Mouse (Mus musculus) CH12.LX (cell line): ENCODE data around the gene Cfap45. TPM values are rescaled to one million over a fixed set of nuclear protein-coding genes. Genes with fewer than 3 reads are reported as not detected.
A peak's percentile ranks its signal among the peaks of the same experiment; 100 is the strongest.

Experiments used
- DNase-seq: peaks from one replicate; pipeline ENCODE4 v3.0.0-alpha.2; 2013; ENCODE audit errors: extremely low read depth
- H3K27ac ChIP-seq: 2 replicates; pipeline ENCODE4 v1.5.1; 2012; ENCODE audit warnings: low read depth, mild to moderate bottlenecking, control low read depth, moderate library complexity; ENCODE audit not compliant: insufficient read depth
- H3K27me3 ChIP-seq: replicated peaks from 2 replicates; pipeline ENCODE3; 2012; ENCODE audit warnings: inconsistent platforms
- H3K36me3 ChIP-seq, 2 experiments: replicated peaks in 1 of 2; 2 replicates each; pipeline versions ENCODE3 to v1.6.1; 2012; ENCODE audit warnings: inconsistent platforms in 1 of 2, low read length in 1 of 2, mild to moderate bottlenecking in 1 of 2, mixed read lengths in 1 of 2, moderate library complexity in 1 of 2; ENCODE audit not compliant: control insufficient read depth in 1 of 2, insufficient read depth in 1 of 2
- H3K4me1 ChIP-seq, 2 experiments: 2 replicates each; pipeline ENCODE4 v1.6.1; 2012; ENCODE audit warnings: inconsistent platforms in 1 of 2, moderate library complexity in 1 of 2; ENCODE audit not compliant: insufficient read depth in 2 of 2, control insufficient read depth in 1 of 2
- H3K4me2 ChIP-seq: 2 replicates; pipeline ENCODE4 v1.6.1; 2012; ENCODE audit warnings: low read depth, mild to moderate bottlenecking, control low read depth; ENCODE audit not compliant: poor library complexity, insufficient read depth, severe bottlenecking
- H3K4me3 ChIP-seq, 3 experiments: fragments of 150-350 bp in 1 of 3; sonication (generic) in 1 of 3; replicated peaks in 1 of 3; 2 replicates each; pipeline versions ENCODE3 to v1.5.1; 2011 to 2012; ENCODE audit warnings: low read depth in 2 of 3, low read length in 2 of 3, mild to moderate bottlenecking in 2 of 3, moderate library complexity in 2 of 3, control low read depth in 1 of 3, improper control_type of control experiment in 1 of 3, inconsistent platforms in 1 of 3, mixed read lengths in 1 of 3; ENCODE audit not compliant: poor library complexity in 1 of 3
- H3K79me2 ChIP-seq: replicated peaks from 2 replicates; pipeline ENCODE4 v1.6.1; 2012; ENCODE audit warnings: mild to moderate bottlenecking, moderate library complexity; ENCODE audit not compliant: control insufficient read depth, poor library complexity, insufficient read depth, severe bottlenecking; ENCODE audit errors: extremely low read depth
- H3K9ac ChIP-seq: 2 replicates; pipeline ENCODE4 v1.6.1; 2012; ENCODE audit warnings: low read depth, mild to moderate bottlenecking, control low read depth, moderate library complexity; ENCODE audit not compliant: insufficient read depth
- H3K9me3 ChIP-seq: replicated peaks from 2 replicates; pipeline ENCODE3; 2012; ENCODE audit warnings: low read length, inconsistent platforms, mixed read lengths
- CTCF ChIP-seq, 2 experiments: IDR thresholded peaks in 1 of 2; conservative IDR thresholded peaks in 1 of 2; 2 replicates each; pipeline ENCODE4 v1.5.1; 2011 to 2012; ENCODE audit warnings: low read depth in 2 of 2, low read length in 2 of 2, improper control_type of control experiment in 1 of 2, inconsistent platforms in 1 of 2, mild to moderate bottlenecking in 1 of 2, moderate library complexity in 1 of 2
- ELF1 ChIP-seq: IDR thresholded peaks from 2 replicates; pipeline ENCODE4 v1.6.1; 2014; ENCODE audit warnings: low read depth, mild to moderate bottlenecking, inconsistent platforms, low read length, improper control_type of control experiment
- ETS1 ChIP-seq: conservative IDR thresholded peaks from 2 replicates; pipeline ENCODE4 v1.6.1; 2012; ENCODE audit warnings: low read depth, mild to moderate bottlenecking, inconsistent platforms, low read length, improper control_type of control experiment, moderate library complexity
- IRF4 ChIP-seq: IDR thresholded peaks from 2 replicates; pipeline ENCODE4 v1.6.1; 2014; ENCODE audit warnings: low read depth, mild to moderate bottlenecking, inconsistent platforms, low read length, improper control_type of control experiment
- MAX ChIP-seq: IDR thresholded peaks from 2 replicates; pipeline ENCODE4 v1.6.1; 2011; ENCODE audit warnings: low read length, improper control_type of control experiment
- PAX5 ChIP-seq: IDR thresholded peaks from 2 replicates; pipeline ENCODE4 v1.6.1; 2012; ENCODE audit warnings: low read length, inconsistent platforms, mixed read lengths
- POLR2A ChIP-seq: IDR thresholded peaks from 2 replicates; pipeline ENCODE4 v1.6.1; 2011; ENCODE audit warnings: low read depth, mild to moderate bottlenecking, improper control_type of control experiment, low read length
- RAD21 ChIP-seq: IDR thresholded peaks from 2 replicates; pipeline ENCODE4 v1.6.1; 2011; ENCODE audit warnings: low read depth, mild to moderate bottlenecking, low read length, improper control_type of control experiment, moderate library complexity
- SIN3A ChIP-seq: IDR thresholded peaks from 2 replicates; pipeline ENCODE4 v1.6.1; 2012; ENCODE audit warnings: low read length, improper control_type of control experiment, inconsistent platforms
- SMC3 ChIP-seq: IDR thresholded peaks from 2 replicates; pipeline ENCODE4 v1.6.1; 2011; ENCODE audit warnings: low read depth, low read length, improper control_type of control experiment
- TBP ChIP-seq: conservative IDR thresholded peaks from 2 replicates; pipeline ENCODE4 v1.6.1; 2011; ENCODE audit warnings: low read depth, low read length, improper control_type of control experiment
- USF2 ChIP-seq: conservative IDR thresholded peaks from 2 replicates; pipeline ENCODE4 v1.6.1; 2011; ENCODE audit warnings: low read depth, low read length, improper control_type of control experiment
- ZNF384 ChIP-seq: IDR thresholded peaks from 2 replicates; pipeline ENCODE4 v1.6.1; 2012; ENCODE audit warnings: low read depth, low read length, improper control_type of control experiment, inconsistent platforms
- dilution Hi-C: fragments of 300-500 bp; cut with MboI; formaldehyde crosslinking; loops from 2 replicates; pipeline ENCODE4 v1.14.3; 2020; ENCODE audit warnings: low sequenced_read_pairs; ENCODE audit not compliant: extremely low pct_unique_long_range_greater_than_20kb, extremely low pct_ligation_motif_present
- in situ Hi-C: fragments of 300-500 bp; cut with MboI; formaldehyde crosslinking; loops from 3 replicates; pipeline ENCODE4 v1.14.3; 2019; ENCODE audit warnings: low sequenced_read_pairs, low pct_ligation_motif_present, low pct_unique_long_range_greater_than_20kb, mixed read lengths
- polyA plus RNA-seq: library from polyadenylated mRNA; unstranded; fragments of >175 nt; gene quantifications from 2 replicates; pipeline ENCODE4 v1.2.1, GENCODE M21; 2012; ENCODE audit warnings: low read depth; ENCODE audit not compliant: insufficient read length
- total RNA-seq, 2 experiments: library from RNA; depleted of rRNA; stranded (reverse); fragments of 300-350 nt in 1 of 2; fragments of >200 nt in 1 of 2; gene quantifications; 2 replicates each; pipeline ENCODE4 v1.2.3; 2012 to 2014

Cfap45 gene
- total and polyA plus RNA-seq, 3 experiments, result not detected

- Histone ChIP-seq H3K9ac (0 out of 2 replicates have a peak overlapping the region, but pooled peaks have one; percentile 0), H3K4me3 (peak overlapping the region; percentile 18 to 55 (median 48)), H3K27me3 (peaks cover 82% of the 10 kb centered on the region), H3K9me3 (no peaks in the 10 kb centered on the region), H3K36me3 (no peaks in the 10 kb centered on the region), H3K4me2 (peak overlapping the region; percentile 85), H3K27ac (no peak overlapping the region), H3K4me1 (peaks cover 0 to 17% of the 10 kb centered on the region in 2 experiments; a peak in 2 of 4 replicates), H3K79me2 (no peaks in the 10 kb centered on the region)
- in situ Hi-C loops (no loop called here), dilution Hi-C loops (no loop called here)
- DNase-seq, result peak; percentile 41
- TF ChIP-seq SIN3A (0 out of 2 replicates have a peak, but pooled peaks have one; percentile 33), RAD21 (peak; percentile 34), IRF4 (no peak), MAX (no peak), CTCF (conservative IDR thresholded peaks at IDR 0.05 in 1 of 2, IDR thresholded peaks at IDR 0.05 in 1 of 2; ENCODE audit: low read depth in 2 of 2, low read length in 2 of 2) (peak in 1 of 2 experiments; percentile 69; a peak in 2 of 4 replicates), POLR2A (no peak), SMC3 (peak; percentile 66)
Measured at GRCm38 (mm10) chr1:172562641-172563464, 42.3 kb downstream of the Cfap45 start.

GRCm38 (mm10) chr1:172563465-172563828 is 42.8 kb downstream of the Cfap45 start:
- Histone ChIP-seq H3K27ac (no peak overlapping the region), H3K4me1 (peaks cover 0 to 14% of the 10 kb centered on the region in 2 experiments; a peak in 2 of 4 replicates), H3K79me2 (no peaks in the 10 kb centered on the region), H3K9me3 (no peaks in the 10 kb centered on the region), H3K27me3 (peaks cover 81% of the 10 kb centered on the region), H3K9ac (no peak overlapping the region), H3K4me2 (peak overlapping the region; percentile 85; the same call in 1 of the 2 replicates), H3K4me3 (peak overlapping the region in 1 of 3 experiments; percentile 48), H3K36me3 (no peaks in the 10 kb centered on the region)
- dilution Hi-C loops, result no loop called here
- 0 out of 4 replicates have a peak, but pooled peaks of 1 of the 2 experiments have one; percentile 17 for TF ChIP-seq CTCF (conservative IDR thresholded peaks at IDR 0.05 in 1 of 2, IDR thresholded peaks at IDR 0.05 in 1 of 2; ENCODE audit: low read depth in 2 of 2, low read length in 2 of 2)
- no peak for TF ChIP-seq TBP
- in situ Hi-C loops, result no loop called here
- no peak for DNase-seq

GRCm38 (mm10) chr1:172566131-172566530 is 45.5 kb downstream of the Cfap45 start:
- in situ Hi-C loops (no loop called here), dilution Hi-C loops (no loop called here)
- H3K27ac ChIP-seq, result no peak overlapping the region
- no peak overlapping the region for H3K4me2 ChIP-seq
- H3K9me3 ChIP-seq, result no peaks in the 10 kb centered on the region
- no peaks in the 10 kb centered on the region for H3K79me2 ChIP-seq
- TF ChIP-seq POLR2A (no peak), PAX5 (no peak), SMC3 (no peak), USF2 (no peak), ETS1 (no peak), ELF1 (no peak), ZNF384 (no peak), IRF4 (no peak), RAD21 (no peak)
- peaks cover 0 to 16% of the 10 kb centered on the region in 2 experiments; a peak in 2 of 4 replicates for H3K4me1 ChIP-seq
- no peak overlapping the region for H3K9ac ChIP-seq
- no peak overlapping the region for H3K4me3 ChIP-seq
- no peak for DNase-seq
- H3K36me3 ChIP-seq, result no peaks in the 10 kb centered on the region
- H3K27me3 ChIP-seq, result peaks cover 75% of the 10 kb centered on the region
